Mouse (Mus musculus) gastrocnemius, postnatal 4 days (tissue): ENCODE results near the gene Sgsh. TPM values are rescaled to one million over a fixed set of nuclear protein-coding genes. Genes with fewer than 3 reads are reported as not detected.
A peak's percentile ranks its signal among the peaks of the same experiment; 100 is the strongest.
"Not testable (repeated sequence)": the region's sequence is repeated elsewhere in the genome, so short reads cannot be mapped to it uniquely, and the experiment has no call there.

Experiments used
- DNase-seq, 2 experiments: peaks; one replicate each; pipeline ENCODE4 v3.0.0; 2021 to 2022; ENCODE audit warnings: low spot score in 2 of 2, mixed read lengths in 2 of 2
- long read RNA-seq, 2 experiments: library from polyadenylated mRNA; stranded (forward); transcript quantifications; one replicate each; pipeline ENCODE4 v2.0.0; 2021
- total RNA-seq, 2 experiments: library from RNA; stranded (reverse); gene quantifications; 2 replicates each; pipeline ENCODE4 v1.2.3; 2021

Gene Sgsh
- 1 to 10 TPM; 5.9 to 6.5 TPM for total RNA-seq
- long read RNA-seq, experiment 1, full-length matches to known transcripts: 2 of 12 reads
- long read RNA-seq, experiment 1, partial matches to known transcripts: 0 of 12 reads
- long read RNA-seq, experiment 1, other reads (novel, unspliced or antisense): 10 of 12 reads
- long read RNA-seq, experiment 2, full-length matches to known transcripts: 6 of 11 reads
- long read RNA-seq, experiment 2, partial matches to known transcripts: 0 of 11 reads
- long read RNA-seq, experiment 2, other reads (novel, unspliced or antisense): 5 of 11 reads

DNA sequence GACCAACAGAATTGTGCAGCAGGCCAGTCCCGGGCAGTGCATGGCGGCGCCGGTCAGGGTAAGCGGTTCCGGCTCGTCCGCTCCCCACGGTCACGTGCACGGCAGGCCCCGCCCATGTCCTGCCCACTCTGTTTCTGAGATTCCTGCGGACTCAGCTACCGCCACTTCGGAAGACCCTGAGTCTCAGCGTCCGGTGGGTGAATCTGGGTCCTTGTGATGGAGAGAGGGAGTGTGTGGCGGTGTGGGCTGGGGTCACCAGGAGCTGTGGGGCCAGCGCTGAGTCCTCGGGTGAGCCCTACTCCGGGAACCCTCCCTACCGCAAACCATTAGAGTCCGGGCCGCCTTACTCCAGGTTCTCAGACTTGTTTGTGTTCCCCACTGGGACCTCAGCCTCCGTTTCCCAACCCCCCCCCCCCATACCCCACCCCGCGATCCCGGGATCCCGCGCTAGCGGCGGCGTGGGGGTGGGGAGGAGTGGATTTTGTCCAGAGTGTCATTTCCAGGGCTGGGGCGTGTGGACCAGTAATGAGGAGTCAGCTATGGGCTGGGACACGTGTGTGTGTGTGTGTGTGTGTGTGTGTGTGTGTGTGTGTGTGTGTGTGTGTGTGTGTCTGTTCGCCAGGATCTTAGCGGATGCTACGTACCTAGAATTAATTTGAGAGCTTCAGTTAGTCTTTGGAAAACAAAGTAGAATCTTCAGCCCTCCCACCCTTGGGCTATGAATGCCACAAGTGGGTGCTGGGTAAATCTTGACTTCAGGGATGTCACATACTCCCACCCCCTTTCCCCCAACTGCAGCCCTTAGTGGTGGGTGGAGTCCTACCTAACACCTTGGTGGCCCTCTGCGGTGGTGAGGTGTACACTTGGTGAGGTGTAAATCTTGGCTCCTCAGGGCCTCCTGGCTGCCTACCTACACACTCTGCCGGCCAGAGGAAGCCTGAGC lies at the start of gene Sgsh, which contains the start of gene Slc26a11:
Gene Sgsh, minus strand, starts transcription at position 94 of the 943 bp plus-strand sequence.
Gene Slc26a11, plus strand, starts transcription at position 115 of the 943 bp plus-strand sequence.
- DNase-seq: peak; percentile 87 to 92

GRCm38 (mm10) chr11:119404627-119405026 lies 49.3 kb upstream of the Sgsh start:
- no peak for DNase-seq

GRCm38 (mm10) chr11:119402501-119403160 lies 47.3 kb upstream of the Sgsh start:
- no peak for DNase-seq

DNA sequence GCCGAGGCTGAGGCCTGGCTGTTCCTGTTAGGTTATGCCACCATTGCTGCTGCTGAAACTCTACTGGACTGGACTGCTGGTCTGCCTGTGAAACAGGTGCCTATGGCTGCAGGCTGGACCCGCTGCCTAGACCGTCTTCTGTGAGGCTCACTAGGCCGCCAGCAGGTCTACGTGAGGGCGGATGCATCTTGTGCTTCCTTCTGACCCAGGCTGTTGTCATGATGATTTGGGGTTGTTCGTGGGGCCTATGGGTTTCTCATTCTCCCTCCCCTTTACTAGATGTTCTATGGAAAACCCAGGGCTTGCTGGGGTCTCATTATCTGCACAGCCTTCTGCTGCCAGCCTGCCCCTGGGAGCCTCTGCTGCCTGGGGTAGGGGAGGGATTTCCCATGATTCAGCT lies 41.1 kb upstream of the Sgsh start:
- no peak for DNase-seq

DNA sequence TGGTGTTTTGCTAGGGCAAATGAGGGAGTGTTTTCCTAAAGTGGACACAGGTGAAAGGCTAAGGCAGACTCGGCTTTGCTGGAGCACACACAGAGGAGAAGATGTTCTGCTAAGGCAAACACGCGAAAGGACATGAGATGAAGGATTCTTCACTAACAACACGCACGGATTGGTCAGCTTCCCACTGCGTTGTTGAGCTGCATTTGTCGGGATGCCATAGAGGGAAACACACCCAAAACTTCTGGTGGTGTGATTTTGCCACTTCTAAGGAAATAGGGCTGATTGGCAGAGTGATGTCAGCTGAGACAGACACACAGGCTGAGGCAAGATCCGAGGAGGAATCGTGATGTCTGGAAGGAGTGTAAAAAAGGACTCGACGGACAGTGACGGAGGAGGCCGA lies 40.6 kb upstream of the Sgsh start:
- DNase-seq: no peak

- DNase-seq: no peak
Observed at GRCm38 (mm10) chr11:119395394-119395793, 40.1 kb upstream of the Sgsh start.

DNA sequence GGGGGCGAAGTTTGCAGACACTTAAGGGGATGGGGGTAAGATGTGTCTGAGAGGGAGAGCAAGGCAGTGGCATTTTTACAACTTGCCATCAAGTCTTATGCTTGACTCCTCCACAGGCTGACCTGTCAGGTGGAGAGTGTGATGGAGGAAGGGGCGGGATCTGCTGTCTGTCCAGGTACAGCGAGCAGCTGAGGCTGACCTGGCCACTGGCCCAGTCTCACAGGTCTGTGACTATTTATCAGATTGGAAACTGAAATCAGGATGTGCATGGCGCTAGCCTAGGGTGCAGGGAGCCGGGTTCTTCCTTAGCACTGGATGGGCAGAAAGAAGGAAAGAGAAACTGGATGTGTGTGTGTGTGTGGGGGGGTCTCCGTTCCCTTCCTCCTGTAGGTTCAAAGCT lies 38.9 kb upstream of the Sgsh start:
- no peak for DNase-seq

DNA sequence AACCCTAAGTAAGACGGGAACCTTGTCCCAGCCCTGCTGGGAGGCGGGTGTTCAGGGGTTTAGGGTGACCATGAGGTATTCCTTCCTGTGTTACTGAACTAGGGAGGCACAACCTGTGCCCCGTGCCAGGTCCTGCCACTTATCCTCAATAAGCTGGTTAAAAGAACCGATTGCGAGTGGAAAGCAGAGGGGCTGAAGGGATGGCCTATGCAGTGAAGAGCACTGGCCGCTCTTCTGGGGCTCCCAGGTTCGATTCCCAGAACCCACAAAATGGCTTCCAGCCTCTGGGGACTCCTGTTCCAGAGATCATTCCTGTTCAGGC lies 38.1 kb upstream of the Sgsh start:
- no peak for DNase-seq

- DNase-seq: peak in 1 of 2 experiments; percentile 65
Observed at GRCm38 (mm10) chr11:119392800-119393482, 37.6 kb upstream of the Sgsh start, which contains the start of gene Rnf213. Gene Rnf213, plus strand, starts transcription at chr11:119393100.

GRCm38 (mm10) chr11:119392001-119392614 lies 36.8 kb upstream of the Sgsh start:
- DNase-seq: no peak

- DNase-seq: no peak
Observed at GRCm38 (mm10) chr11:119391386-119392000, 36.2 kb upstream of the Sgsh start.

- DNase-seq: peak; percentile 53 to 72
Observed at GRCm38 (mm10) chr11:119390271-119391231, 35.2 kb upstream of the Sgsh start.

DNA sequence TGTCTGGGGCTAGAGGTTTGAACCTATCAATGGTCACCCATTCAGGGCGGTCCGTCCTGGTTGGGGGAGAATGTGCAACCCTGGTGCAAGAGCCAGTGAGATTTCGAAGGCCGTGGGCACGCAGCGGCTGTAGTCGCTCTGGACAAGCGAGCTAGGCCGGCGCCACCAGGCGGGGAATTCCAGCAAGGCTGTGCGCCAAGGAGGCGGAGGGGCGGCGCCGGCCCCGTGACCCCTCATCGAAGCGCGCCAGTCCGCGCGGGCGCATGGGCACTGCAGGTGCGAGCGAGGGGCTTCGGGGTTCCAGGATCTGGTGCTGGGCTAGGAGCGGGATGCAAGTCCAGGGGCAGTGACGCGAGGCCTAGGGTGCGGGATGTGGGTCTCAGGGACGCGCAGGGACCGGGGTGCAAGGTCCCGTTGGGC lies 34.5 kb upstream of the Sgsh start:
- peak; percentile 68 to 83 for DNase-seq

DNA sequence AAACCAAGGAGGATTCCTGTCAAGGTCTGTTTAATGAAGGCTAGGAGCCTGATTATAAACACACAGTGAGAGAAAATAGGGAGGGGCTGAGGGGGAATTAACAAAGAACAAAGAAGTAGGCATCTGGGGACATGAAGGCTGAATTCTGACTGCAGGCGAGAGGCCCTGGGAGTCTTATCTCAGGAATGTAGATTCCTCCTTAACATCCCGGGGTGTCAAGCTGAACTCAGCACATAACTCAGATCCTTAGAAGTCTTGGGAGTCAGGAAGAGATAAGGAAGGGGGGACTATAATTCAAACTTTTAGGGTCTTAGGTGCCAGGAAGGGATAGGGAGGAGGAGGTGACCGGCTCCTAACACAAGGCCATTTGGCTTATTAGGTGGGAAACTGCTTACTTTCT lies 31.9 kb upstream of the Sgsh start:
- DNase-seq: not testable (repeated sequence)

GRCm38 (mm10) chr11:119386306-119386705 lies 31.0 kb upstream of the Sgsh start:
- DNase-seq: no peak

DNA sequence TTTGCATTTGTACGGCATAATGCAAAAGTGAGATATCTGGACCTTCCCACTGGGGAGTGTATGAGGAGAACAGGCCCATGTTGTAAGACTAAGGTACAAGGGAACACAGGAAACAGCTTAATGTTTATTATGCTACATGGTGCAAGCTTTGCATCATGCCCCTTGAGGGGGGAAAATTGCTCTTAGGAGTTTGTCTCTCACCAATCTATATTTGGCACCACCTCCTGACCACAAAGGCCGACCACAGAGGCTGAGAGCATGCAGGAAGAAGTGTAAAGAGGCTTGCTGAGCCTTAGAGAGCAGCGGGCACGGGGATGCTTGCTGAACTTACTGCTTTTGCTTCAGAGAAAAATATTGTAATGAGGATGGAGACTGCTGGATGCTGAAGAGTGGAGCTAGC lies 29.6 kb upstream of the Sgsh start:
- no peak for DNase-seq

DNA sequence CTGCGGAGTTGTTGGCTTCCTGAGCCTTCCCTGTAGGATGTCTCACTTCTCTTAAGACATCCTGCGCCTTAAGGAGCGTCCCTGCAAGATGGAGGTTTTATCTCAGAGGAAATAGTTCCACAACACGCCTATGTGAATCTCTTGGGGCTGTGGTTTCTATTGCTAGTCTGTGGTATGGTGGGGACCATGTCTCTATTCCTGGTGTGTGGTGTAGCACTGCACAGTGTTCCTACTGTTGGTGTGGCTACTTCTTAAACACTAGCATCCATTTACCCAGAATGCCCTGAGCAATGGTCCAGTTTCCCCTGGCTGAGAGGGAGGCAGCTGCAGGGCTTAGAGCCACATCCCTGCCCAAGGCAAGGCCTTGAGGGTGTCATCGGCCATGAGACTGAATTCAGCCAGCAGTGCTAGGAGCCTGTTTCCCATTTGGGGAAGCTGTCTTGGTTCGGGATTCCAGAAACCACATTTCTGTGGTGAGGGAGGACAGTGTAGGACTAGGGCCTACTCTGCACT lies 27.1 kb upstream of the Sgsh start:
- DNase-seq: no peak

DNA sequence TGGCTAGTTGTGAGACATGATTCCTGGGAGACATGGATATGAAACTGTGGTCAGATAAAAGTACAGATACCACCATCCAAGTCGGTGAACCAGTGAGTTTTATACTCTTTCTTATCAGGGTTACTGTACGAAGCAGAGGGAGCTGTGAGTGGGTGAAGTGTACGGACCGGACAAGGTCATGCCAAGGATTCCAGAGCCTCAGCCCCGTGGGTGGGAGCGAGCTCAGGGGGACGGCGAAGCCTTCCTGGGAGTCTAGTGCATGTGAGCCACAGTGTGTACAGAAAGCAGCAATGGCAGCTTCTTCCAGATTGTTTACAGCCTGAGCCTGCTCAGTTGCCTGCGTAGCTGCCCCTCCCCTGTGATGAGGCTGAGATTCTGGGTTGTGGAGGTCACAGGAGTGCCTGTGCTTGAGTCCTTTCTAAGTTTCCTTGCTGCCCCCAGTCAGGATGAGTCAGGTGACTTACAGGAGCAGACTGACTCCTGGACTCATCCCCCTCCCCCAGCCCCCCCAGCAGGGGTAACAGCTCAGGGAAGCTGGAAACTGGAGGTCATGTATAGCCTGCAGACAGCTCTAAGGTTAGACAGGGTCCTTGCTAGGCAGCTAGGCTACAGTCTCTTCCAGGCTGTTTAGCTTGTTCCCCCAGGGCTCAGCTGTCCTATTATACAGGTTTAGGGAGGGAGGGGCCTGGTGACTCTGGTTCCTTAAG lies 26.4 kb upstream of the Sgsh start:
- no peak for DNase-seq
